Mouse (Mus musculus) splenic B cell, adult 2 months (primary cell): ENCODE data around the gene Brip1.

ENCODE experiments used
- DNase-seq: peaks from one replicate; pipeline ENCODE4 v3.0.0-alpha.2; 2011; ENCODE audit warnings: low read depth, low spot score
- H3K27me3 ChIP-seq: 2 replicates; pipeline ENCODE4 v1.6.1; 2012; ENCODE audit warnings: mild to moderate bottlenecking, low read length, moderate library complexity, mixed read lengths; ENCODE audit not compliant: control insufficient read depth, poor library complexity, insufficient read depth, severe bottlenecking
- H3K36me3 ChIP-seq: 2 replicates; pipeline ENCODE4 v1.6.1; 2012; ENCODE audit warnings: mild to moderate bottlenecking, low read length, moderate library complexity, mixed read lengths; ENCODE audit not compliant: control insufficient read depth, poor library complexity, insufficient read depth, severe bottlenecking

Gene Brip1

DNA sequence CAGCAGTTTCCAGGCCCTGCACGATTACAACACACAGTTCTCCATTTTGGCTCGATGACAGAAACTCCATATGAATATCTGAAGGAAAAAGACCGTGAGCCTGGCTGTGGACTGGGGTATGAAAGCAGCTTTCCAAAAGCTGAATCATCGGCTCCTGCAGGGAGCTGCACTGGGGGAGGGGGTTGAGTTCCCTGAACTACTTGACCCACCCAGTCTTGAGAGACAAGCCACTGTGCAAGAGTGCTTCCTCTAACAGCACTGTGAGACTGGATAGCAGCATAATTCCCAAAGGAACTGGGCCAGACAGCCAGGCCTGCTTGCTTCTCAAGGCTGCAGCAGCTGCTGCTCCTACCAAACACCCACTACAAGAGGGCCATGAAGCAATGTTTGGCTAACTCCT, 178.6 kb downstream of the Brip1 start:
- DNase-seq = no peak
- Histone ChIP-seq H3K27me3 (no peaks in the 10 kb centered on the region), H3K36me3 (no peaks in the 10 kb centered on the region)

DNA sequence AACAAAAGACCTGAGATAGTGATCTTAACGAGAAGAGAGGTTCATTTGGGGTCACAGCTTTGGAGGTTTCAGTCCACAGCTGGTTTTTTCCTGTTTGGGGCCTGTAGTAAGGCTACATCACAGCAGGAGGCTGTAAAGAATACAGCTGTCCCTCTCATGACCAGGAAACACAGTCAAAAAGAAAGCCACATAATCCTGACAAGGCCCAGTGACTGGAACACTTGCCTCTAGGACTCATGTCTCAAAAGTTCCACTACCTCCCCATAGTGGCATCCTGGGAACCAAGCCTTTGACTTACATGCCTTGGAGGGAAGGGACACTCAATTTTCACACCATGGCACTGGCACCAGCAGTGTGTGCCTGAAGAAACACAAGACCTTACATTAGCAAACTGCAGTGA, 181.0 kb downstream of the Brip1 start:
- no peak for DNase-seq
- H3K36me3 ChIP-seq = no peaks in the 10 kb centered on the region
- no peaks in the 10 kb centered on the region for H3K27me3 ChIP-seq

DNA sequence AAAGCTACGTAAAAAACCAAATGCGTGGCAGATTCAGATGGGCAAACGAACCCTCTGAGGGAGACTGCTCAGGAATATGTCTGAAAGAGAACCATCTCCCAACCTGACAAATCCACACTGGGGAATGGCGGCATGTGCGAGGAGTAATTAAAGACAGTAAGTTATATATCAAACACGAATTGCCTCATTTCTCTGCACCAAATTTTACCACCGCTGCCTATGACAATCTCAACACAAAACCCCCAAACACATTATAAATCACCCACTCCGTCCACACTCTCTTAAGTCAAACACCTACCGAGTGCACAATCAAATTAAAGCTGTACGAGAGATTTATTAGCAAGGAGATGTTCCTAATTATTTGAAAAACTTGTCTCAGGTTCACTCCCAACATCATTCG, 184.8 kb downstream of the Brip1 start:
- DNase-seq = no peak
- Histone ChIP-seq H3K36me3 (no peaks in the 10 kb centered on the region), H3K27me3 (no peaks in the 10 kb centered on the region)

DNA sequence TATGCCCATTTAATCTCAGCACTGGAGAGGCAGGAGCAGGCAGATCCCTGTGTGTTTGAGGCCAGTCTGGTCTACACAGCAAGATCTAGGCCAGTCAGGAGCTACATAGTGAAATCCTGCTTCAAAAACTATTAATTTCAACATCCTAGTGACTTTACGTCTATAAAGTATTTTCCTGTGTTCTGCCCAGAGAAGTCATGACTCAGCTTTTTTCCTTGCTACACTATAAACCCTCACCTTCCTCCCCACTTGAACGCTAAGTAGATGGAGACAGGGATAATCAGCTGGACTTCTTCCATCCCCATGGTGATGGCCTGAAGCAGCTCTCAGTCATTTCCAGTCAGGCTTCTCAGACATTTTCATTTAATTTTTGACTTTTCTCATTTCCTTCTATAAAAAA, 187.9 kb downstream of the Brip1 start:
- Histone ChIP-seq H3K27me3 (no peaks in the 10 kb centered on the region), H3K36me3 (no peaks in the 10 kb centered on the region)
- DNase-seq = no peak

DNA sequence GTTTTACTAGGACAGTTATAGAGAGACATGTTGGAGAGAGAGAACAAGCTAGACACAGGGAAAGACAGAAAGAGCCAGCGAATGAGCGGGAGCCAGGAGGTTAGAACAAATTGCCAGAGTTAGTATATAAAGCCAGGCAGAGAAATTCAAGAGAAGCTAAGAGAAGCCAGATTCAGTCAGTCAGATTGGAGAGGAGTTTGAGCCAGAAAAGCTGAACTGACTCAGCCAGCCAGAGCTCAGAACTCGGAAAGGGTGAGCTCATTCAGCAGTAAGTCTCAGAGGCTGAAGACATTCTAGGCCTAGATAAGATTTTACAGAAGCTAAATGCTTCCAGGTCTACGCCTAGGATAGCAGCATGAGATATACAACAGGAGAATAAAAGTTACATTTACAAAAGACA, 190.5 kb downstream of the Brip1 start:
- DNase-seq = no peak
- Histone ChIP-seq H3K27me3 (no peaks in the 10 kb centered on the region), H3K36me3 (no peaks in the 10 kb centered on the region)

DNA sequence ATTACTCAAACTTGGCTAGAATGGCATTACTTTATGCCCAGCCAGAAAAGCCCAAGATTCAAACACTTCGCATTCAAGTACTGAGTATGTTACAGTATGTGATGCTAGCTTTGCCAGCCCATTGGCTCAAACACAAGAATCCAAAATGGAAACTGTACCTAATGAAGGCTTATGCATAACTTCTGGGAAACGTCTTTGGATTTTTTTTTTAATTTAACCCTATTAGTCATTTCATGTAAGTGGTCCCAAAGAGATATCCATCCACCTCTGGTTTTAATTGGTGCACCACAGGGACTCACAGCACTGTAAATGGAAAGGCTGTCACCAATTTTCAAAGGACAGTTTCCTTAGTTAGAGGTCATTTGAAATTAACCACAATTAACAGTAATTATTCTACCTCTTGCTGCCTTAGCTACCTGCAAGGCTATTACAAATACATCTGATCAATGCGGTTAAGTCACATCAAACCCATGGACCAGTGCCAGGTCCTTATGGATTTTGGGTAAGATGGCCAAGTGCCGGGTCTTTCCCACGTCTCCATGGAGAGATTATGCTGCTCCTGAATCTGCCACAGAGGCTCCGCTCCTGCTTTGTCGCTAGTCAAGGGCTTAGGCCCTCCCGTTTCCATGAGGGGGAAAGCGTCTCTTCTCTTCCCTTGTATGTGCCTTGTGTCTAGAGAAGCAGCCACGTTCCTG, 192.6 kb downstream of the Brip1 start:
- Histone ChIP-seq H3K36me3 (no peaks in the 10 kb centered on the region), H3K27me3 (no peaks in the 10 kb centered on the region)
- DNase-seq = no peak
